Mouse (Mus musculus) forebrain, embryonic 14.5 days (tissue): ENCODE data around the gene Tmem120a. TPM values are rescaled to one million over a fixed set of nuclear protein-coding genes. Genes with fewer than 3 reads are reported as not detected.

Experiments
- ATAC-seq: fragments of 200-750 bp; cut with Nextera tagmentation; 2 replicates; pipeline ENCODE4 v1.8.0; 2017; ENCODE audit warnings: mild to moderate bottlenecking, moderate library complexity
- DNase-seq: peaks from one replicate; pipeline ENCODE4 v3.0.0-alpha.2; 2015; ENCODE audit warnings: low spot score
- H3K27ac ChIP-seq: fragments of 300-500 bp; sonication (generic); 2 replicates; pipeline ENCODE4 v1.5.1; 2014; ENCODE audit warnings: low read depth, mild to moderate bottlenecking, control low read depth, low read length, moderate library complexity
- H3K27me3 ChIP-seq: fragments of 300-500 bp; sonication (generic); replicated peaks from 2 replicates; pipeline ENCODE4 v1.6.1; 2014; ENCODE audit warnings: low read length, control low read depth, mixed read lengths; ENCODE audit not compliant: control insufficient read depth, insufficient read depth
- H3K36me3 ChIP-seq: fragments of 300-500 bp; sonication (generic); 2 replicates; pipeline ENCODE4 v1.6.1; 2014; ENCODE audit warnings: low read length, control low read depth; ENCODE audit not compliant: control insufficient read depth, insufficient read depth
- H3K4me1 ChIP-seq: fragments of 300-500 bp; sonication (generic); 2 replicates; pipeline ENCODE4 v1.6.1; 2014; ENCODE audit warnings: antibody characterized with exemption, low read length, control low read depth; ENCODE audit not compliant: control insufficient read depth, insufficient read depth
- H3K4me2 ChIP-seq: fragments of 300-500 bp; sonication (generic); 2 replicates; pipeline ENCODE4 v1.6.1; 2014; ENCODE audit warnings: mild to moderate bottlenecking, control low read depth, low read length
- H3K4me3 ChIP-seq: fragments of 300-500 bp; sonication (generic); 2 replicates; pipeline ENCODE4 v1.5.1; 2014; ENCODE audit warnings: low read depth, low read length, control low read depth
- H3K9ac ChIP-seq: fragments of 300-500 bp; sonication (generic); 2 replicates; pipeline ENCODE4 v1.6.1; 2014; ENCODE audit warnings: mild to moderate bottlenecking, low read length, control low read depth, moderate library complexity
- H3K9me3 ChIP-seq: fragments of 300-500 bp; sonication (generic); replicated peaks from 2 replicates; pipeline ENCODE4 v1.6.1; 2016; ENCODE audit warnings: low read length, control low read depth, mixed read lengths; ENCODE audit not compliant: control insufficient read depth
- WGBS: fragments of 180-500 bp; shearing (Covaris S2); extraction: QIAGEN DNeasy Blood & Tissue Kit; methylation state at CpG from one replicate; pipeline ENCODE4 v1.1.7; 2014; 5-methylcytosine and 5-hydroxymethylcytosine counted together
- polyA plus RNA-seq: library from polyadenylated mRNA; unstranded; fragments of >200 nt; fragmentation: Nextera tagmentation; extraction: Ambion mirVana; gene quantifications from 2 replicates; pipeline ENCODE4 v1.2.1, GENCODE M21; 2014

Tmem120a gene
- polyA plus RNA-seq, 1 experiment from 2014 or later = 80.1 TPM

DNA sequence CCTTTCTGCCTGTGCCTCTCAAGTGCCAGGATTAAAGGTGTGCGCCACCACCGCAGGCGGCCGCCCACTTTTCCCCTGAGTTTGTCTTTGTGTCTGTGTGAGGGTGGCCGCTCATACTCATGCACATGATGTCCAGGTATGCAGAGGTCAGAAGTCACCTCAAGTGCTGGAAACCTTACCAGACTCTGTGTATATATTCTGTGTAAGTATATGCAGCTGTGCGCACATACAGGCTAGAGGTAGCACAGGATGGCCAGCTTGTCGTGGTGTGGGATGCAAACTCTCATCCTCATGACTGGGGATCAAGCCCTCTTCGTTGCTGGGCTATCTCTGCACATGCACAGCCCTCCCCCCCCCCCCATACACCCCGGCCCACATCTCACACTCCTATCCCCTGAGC, 16.4 kb downstream of the Tmem120a start:
- Histone ChIP-seq H3K36me3 (peaks cover 41% of the 10 kb centered on the region), H3K9me3 (no peaks in the 10 kb centered on the region), H3K27me3 (no peaks in the 10 kb centered on the region), H3K4me2 (no peak overlapping the region), H3K4me1 (peaks cover 37% of the 10 kb centered on the region), H3K9ac (no peak overlapping the region), H3K27ac (no peak overlapping the region), H3K4me3 (no peak overlapping the region)
- 91% methylated on average over 9 of the region's 9 CpGs for WGBS
- ATAC-seq (no peak), DNase-seq (no peak)

DNA sequence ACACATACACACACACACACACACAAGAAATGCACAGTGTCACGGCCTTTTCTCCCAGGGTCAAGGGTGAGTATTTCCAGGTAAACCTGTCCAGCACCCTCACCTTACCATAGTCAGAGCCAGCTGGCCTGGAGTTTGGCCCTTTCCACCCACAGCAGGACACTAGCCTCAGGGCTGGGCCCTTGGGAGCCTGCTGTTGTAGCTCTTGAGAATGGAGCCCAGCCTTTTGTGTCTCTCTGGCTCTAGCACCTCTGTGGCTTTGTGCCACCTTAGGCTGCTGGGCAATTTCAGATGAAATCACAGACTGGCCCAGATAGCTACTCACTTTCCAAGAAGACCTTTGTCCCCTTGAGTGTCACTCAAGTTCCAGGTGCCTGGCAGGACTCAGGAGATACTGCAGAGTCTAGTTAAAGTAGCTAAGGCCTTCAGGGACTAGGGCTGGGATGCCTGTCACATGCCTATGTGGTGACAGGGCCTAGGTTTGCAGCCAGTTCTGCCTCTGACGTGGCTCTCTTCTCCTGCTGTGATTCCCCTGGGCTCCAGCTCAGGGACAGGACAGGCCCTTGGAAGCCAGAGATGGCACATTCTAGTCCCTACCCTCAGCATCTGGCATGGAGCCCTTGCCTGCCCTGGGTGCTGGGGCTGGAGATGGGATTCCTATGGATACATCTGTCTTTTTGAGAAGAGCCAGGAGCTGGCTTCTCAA, 17.5 kb downstream of the Tmem120a start:
- H3K27ac ChIP-seq = peak overlapping the region; percentile 9; the same call in 1 of the 2 replicates
- H3K4me2 ChIP-seq = peak overlapping the region; percentile 59
- H3K4me3 ChIP-seq = peak overlapping the region; percentile 29; the same call in 1 of the 2 replicates
- WGBS = 68% methylated on average over 2 of the region's 2 CpGs
- H3K27me3 ChIP-seq = no peaks in the 10 kb centered on the region
- DNase-seq (no peak), ATAC-seq (no peak)
- H3K36me3 ChIP-seq = peaks cover 31% of the 10 kb centered on the region
- H3K9ac ChIP-seq = peak overlapping the region; percentile 54
- H3K9me3 ChIP-seq = no peaks in the 10 kb centered on the region
- peaks cover 37% of the 10 kb centered on the region for H3K4me1 ChIP-seq

DNA sequence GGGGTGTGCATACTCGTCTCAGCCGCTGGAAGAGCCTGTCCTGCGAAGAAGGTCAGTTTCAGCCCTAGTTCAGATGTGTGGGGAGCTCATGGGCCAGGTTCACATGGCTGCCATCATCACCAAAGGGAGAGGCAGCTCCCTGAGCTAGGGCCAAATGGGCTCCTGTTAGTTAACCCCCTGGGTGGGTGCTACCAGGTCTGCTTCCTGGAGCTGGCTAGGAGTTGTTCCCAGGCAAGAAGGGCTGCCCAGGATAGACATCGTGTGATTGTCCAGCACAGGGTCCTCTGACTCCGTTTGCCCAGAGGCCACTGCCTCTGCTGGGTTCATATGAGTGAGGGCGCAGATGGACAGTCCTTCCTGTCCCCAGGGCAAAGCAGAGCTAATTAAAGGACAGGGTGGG, 18.3 kb downstream of the Tmem120a start:
- WGBS = 29% methylated on average over 6 of the region's 6 CpGs
- ATAC-seq = peak; percentile 22; the same call in 1 of the 2 replicates
- no peaks in the 10 kb centered on the region for H3K9me3 ChIP-seq
- H3K27ac ChIP-seq = peak overlapping the region; percentile 98
- peak overlapping the region; percentile 29 for H3K4me3 ChIP-seq
- H3K27me3 ChIP-seq = no peaks in the 10 kb centered on the region
- H3K36me3 ChIP-seq = peaks cover 24% of the 10 kb centered on the region
- peak overlapping the region; percentile 54 for H3K9ac ChIP-seq
- H3K4me1 ChIP-seq = peaks cover 37% of the 10 kb centered on the region
- peak overlapping the region; percentile 59 for H3K4me2 ChIP-seq
- DNase-seq = no peak

DNA sequence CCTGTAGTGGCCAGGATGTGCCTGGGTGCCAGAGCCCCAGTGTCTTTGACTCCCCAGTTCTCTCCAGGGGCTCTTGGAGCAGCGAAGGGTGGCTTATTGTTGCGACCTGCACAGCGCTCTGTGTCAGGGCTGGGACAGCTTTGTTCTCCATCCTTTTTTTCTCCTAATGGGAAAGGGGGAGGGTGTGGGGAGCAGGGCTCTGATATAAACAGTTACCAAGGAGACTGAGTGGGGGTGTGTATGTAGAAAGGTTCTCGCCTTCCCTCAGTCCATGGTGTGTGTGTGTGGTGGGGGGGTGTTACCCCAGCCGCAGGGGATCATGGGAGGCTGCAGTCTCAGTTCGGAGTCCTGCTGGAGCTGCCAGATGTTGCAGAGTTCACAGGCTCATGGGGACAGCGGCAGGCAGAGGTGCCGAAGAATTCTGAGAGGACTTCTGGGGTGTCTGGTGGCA, 18.8 kb downstream of the Tmem120a start:
- H3K9me3 ChIP-seq = no peaks in the 10 kb centered on the region
- peak; percentile 93 for ATAC-seq
- peaks cover 37% of the 10 kb centered on the region for H3K4me1 ChIP-seq
- H3K27me3 ChIP-seq = no peaks in the 10 kb centered on the region
- H3K36me3 ChIP-seq = peaks cover 20% of the 10 kb centered on the region
- WGBS = 0% methylated on average over 8 of the region's 8 CpGs
- DNase-seq = peak; percentile 95
- H3K27ac ChIP-seq = peak overlapping the region; percentile 98
- H3K4me3 ChIP-seq = peak overlapping the region; percentile 29
- H3K9ac ChIP-seq = peak overlapping the region; percentile 54
- H3K4me2 ChIP-seq = peak overlapping the region; percentile 59

DNA sequence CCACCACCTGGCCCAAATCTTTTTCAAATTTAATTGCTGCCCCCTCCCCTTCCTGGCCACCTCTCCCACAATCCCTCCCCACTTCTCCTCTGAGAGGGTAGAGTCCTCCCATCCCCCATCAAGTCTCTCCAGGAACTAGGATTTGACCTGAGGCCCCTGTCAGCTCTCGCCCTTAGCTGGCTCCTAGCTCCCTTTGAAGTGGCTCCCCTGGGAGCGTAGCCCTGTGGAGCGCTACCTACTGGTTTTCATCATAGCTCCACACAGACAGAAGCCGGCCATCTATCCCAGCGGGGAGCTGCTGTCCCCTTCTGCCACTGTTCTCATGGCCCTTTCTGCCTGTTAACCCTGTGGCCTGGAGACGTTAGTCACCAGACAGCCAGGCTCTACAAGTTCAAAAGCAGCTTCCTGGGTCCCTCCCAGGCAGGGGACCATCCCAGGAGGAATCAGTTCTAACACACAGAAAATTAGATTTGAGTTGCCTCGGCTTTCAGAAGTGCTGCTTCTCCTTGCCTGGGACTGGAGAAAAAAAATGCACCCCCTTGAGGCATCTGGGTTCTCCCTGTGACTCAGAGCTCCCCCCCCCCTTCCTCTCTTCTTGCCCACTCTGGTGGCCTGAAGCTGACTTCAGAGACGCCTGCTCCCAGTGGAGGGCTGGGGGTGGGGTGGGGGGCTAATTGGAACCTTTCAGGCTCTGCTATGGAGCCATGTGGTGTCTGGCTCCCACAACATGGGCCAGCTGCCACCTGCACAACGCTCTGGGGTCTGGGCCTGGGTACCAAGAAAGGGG, 19.5 kb downstream of the Tmem120a start:
- peaks cover 16% of the 10 kb centered on the region for H3K36me3 ChIP-seq
- WGBS = 3% methylated on average over 9 of the region's 9 CpGs
- DNase-seq (peak; percentile 87), ATAC-seq (peak; percentile 88)
- H3K9me3 ChIP-seq = no peaks in the 10 kb centered on the region
- no peaks in the 10 kb centered on the region for H3K27me3 ChIP-seq
- H3K27ac ChIP-seq = peak overlapping the region; percentile 98
- H3K4me2 ChIP-seq = peak overlapping the region; percentile 59
- peaks cover 37% of the 10 kb centered on the region for H3K4me1 ChIP-seq
- H3K4me3 ChIP-seq = peak overlapping the region; percentile 29
- H3K9ac ChIP-seq = peak overlapping the region; percentile 54

DNA sequence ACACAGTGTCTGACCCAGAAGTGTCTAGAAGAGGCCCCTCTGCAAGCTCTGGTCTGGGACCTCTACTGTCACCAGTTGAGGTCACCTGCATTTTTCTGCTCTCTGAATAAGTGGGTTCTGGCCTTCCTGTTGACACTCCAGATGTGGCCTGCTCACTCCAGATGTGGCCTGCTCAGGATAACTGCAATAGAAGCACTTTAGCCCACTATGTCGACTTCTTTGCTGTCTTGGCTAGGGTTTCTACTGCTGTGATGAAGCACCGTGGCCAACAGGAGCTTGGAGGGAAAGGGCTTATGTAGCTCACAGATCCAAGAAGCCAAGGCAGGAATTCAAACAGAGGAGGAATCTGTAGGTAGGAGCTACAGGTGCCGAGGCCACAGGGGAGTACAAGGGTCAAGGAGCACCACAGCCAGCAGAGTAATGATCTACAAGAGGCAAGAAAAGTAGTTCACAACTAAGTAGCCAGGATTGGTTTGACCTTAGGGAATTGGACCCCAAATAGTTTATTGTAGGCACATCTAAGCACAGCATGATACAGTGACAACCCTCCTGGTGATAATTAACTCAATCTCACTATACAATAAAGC, 21.0 kb downstream of the Tmem120a start:
- no peak for ATAC-seq
- Histone ChIP-seq H3K4me1 (peaks cover 37% of the 10 kb centered on the region), H3K36me3 (peaks cover 15% of the 10 kb centered on the region)

DNA sequence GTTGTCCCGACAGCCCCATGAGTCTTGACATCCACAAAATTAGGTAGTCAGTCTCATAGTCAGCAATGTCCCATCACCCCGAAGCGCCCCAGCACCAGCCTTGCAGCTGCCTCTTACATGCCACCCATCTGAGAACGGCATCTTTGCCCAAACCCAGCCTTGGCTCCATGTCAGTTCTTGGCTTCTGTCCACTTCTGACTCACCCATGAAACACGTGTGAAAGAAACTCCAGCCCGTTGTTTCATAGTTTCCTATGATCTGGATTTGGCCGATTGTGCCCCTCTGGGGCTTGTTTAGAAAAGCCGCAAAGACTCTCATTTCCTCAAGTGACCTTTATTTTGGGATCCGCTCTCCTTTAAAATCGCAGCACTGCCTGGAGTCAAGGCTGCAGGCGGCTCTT, 22.1 kb downstream of the Tmem120a start:
- Histone ChIP-seq H3K36me3 (peaks cover 24% of the 10 kb centered on the region), H3K4me1 (peaks cover 33% of the 10 kb centered on the region), H3K27ac (no peak overlapping the region), H3K9ac (no peak overlapping the region), H3K4me3 (no peak overlapping the region), H3K27me3 (no peaks in the 10 kb centered on the region), H3K4me2 (no peak overlapping the region), H3K9me3 (no peaks in the 10 kb centered on the region)
- ATAC-seq (no peak), DNase-seq (peak; percentile 68)
- 63% methylated on average over 11 of the region's 11 CpGs for WGBS

More for the DNA sequence above, 21.0 kb downstream of the Tmem120a start:
- H3K27me3 ChIP-seq = no peaks in the 10 kb centered on the region
- H3K27ac ChIP-seq = no peak overlapping the region
- H3K9ac ChIP-seq = no peak overlapping the region
- WGBS = 83% methylated on average over 3 of the region's 3 CpGs
- H3K4me3 ChIP-seq = no peak overlapping the region
- no peak for DNase-seq
- no peaks in the 10 kb centered on the region for H3K9me3 ChIP-seq
- H3K4me2 ChIP-seq = no peak overlapping the region

DNA sequence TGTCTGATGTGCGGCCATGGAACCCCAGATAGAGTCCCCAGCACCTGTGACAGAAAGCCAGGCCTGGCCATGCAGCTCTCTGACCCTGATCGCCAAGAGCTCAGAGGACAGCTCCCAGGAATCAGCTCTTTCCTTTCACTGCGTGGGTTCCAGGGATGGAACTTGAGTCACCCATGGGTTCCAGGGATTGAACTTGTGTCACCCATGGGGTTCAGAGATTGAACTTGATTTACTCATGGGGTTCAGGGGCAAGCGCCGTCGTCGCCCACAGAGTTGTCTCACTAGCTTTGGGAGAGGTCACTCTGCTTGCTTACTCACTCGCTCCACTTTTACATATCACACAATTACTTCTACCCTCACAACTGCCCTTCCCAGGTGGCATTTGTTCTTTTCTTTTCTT, 23.2 kb downstream of the Tmem120a start:
- Histone ChIP-seq H3K4me1 (peaks cover 23% of the 10 kb centered on the region), H3K4me2 (no peak overlapping the region), H3K36me3 (peaks cover 32% of the 10 kb centered on the region), H3K9ac (no peak overlapping the region), H3K27ac (no peak overlapping the region), H3K4me3 (no peak overlapping the region), H3K9me3 (no peaks in the 10 kb centered on the region), H3K27me3 (no peaks in the 10 kb centered on the region)
- ATAC-seq (no peak), DNase-seq (no peak)
- 93% methylated on average over 8 of the region's 8 CpGs for WGBS
